Mouse (Mus musculus) retina, adult 2 months (tissue): ENCODE data around the gene Abca7.
A peak's percentile ranks its signal among the peaks of the same experiment; 100 is the strongest.
"Not testable (repeated sequence)": the region's sequence is repeated elsewhere in the genome, so short reads cannot be mapped to it uniquely, and the experiment has no call there.

ENCODE experiments used
- DNase-seq: peaks from one replicate; pipeline ENCODE4 v3.0.0-alpha.2; 2012; ENCODE audit warnings: low read depth, low spot score

Gene Abca7

DNA sequence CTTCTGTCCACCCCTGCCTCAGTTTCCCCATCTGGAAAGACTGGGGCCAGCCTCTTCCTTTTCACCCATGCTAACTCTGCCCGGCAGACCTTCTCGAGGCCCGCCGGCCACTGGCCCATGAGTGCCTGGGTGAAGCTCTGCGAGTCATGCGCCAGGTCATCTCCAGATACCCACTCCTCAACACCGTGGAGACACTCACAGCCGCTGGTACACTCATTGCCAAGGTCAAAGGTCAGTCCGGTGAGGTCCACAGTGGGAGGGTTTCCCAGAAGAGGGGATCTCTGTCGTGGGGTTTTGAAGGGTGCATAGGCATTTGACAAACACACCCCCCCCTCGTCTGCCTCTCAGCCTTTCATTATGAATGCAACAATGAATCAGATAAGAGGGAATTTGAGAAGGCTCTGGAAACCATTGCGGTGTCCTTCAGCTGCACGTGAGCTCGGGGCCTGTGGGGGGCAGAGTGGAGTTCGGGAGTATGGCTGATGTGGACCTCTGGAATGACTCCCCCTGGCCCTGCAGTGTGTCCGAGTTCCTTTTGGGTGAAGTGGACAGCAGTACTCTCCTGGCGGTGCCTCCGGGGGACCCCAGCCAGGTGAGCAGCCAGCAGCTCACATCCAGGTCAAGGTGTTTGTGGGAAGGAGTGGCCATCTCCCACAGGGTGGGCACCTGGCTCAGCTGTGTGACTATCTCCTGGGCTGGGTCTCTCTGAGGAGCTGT is 24.5 kb downstream of the Abca7 start:
- no peak for DNase-seq

DNA sequence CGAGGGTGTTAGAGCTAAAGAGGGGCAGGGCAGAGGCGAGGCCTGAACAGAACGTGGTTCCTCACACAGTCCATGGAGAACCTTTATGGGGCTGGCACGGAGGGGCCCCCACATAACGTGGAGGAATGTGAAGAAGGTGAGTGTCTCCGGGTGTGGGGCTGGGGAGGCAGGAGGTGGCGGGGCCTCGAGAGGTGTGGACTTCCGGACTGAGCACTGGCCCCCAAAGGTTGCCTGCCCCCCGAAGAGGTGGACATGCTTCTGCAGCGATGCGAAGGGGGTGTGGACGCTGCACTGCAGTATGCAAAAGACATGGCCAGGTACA is 25.0 kb downstream of the Abca7 start:
- no peak for DNase-seq

DNA sequence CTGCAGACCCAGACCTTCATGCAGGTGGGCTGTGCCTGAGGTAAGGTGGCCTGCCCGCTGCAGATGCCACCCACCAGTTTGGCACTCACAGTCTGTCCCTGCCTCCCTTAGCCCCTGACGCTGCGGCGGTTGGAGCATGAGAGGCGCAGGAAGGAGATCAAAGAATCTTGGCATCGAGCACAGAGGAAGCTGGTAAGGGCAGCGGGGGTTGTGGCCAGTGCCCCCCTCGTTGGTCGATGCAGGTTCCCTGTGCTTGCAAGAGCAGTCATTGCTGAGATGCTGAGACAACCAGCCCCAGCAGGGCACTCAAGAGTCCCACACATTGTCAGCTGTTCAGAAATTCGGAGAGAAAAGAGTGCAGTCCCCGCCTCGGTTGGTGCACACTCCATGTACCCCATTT is 25.9 kb downstream of the Abca7 start:
- DNase-seq, result no peak

DNA sequence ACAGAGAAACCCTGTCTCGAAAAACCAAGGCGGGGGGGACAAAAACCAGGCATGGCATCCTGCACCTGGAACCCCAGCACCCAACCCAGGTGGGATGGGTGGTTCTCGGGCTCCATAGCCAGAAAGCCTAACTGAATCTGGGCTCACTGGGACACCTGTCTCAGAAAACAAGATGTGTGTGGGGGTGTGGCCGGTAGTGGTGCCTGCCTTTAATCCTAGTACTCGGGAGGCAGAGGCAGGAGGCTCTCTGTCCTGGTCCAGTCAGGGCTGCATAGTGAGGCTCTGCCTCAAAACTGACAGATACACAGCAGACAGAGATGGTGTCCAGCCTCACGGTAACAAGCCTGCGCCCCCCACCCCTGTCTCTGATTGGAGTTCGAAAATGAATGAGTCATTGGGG is 26.5 kb downstream of the Abca7 start:
- DNase-seq, result no peak

DNA sequence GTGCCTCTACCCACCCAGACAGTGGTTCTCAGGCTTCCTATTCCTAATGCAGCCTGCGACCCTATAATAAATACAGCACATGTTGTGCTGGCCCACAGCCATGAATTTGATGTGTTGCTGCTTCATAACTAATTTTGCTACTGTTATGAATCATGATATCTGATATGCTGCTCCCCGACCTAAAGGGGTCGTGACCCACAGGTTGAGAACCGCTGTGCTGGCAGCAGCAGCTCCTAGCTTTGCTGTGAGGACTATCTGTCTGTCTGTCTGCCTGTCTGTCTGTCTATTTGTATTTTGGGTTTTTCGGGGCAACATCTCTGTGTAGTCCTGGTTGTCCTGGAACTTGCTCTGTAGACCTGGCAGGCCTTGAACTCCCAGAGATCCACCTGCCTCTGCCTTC is 27.5 kb downstream of the Abca7 start:
- DNase-seq, result no peak

DNA sequence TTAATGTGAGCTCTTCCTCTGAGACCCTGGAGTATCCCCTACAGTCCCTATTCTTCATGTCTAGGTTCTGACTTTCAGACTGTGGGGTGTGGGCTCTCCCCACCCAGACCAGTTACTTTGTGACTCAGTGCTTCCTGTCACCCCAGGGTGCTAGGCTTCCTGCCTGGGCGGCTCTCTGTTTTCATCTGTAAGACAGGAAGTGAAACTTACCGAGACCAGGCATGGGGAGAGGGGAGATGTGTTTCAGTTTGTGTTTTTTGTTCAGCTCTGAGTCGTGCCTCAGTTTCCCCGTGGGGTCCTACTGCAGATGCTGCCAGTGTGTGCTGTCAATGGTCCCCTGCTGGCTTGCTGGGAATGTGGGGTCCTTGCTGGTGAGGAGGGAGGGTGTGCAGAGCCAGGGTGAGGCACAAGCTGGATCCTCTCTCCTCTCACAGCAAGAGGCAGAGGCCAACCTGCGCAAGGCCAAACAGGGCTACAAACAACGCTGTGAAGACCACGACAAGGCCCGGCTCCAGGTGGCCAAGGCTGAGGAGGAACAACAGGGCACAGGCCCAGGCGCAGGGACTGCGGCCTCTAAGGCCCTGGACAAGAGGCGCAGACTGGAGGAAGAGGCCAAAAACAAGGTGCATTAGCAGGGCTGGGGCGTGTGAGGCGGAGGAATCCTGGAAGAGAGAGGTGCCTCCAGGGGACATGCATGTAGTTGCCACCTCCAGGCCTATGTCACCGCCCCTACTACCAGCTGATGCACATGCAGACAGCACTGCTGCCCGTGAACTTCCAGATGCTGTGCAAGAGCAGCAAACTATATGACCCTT is 28.1 kb downstream of the Abca7 start:
- DNase-seq, result no peak

DNA sequence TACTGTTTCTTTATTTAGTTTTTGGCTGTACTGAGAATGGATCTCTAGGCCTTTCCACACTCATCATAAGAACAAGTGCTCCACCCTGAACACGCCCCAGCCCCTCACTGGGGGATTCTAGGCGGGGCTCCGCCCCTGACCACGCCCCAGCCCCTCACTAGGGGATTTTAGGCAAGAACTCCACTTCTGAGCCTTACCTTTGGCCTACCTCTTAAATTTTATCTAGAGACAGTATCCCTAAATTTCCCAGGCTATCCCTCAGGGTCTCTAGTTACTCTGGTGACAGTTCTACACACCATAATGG is 28.7 kb downstream of the Abca7 start:
- no peak for DNase-seq

DNA sequence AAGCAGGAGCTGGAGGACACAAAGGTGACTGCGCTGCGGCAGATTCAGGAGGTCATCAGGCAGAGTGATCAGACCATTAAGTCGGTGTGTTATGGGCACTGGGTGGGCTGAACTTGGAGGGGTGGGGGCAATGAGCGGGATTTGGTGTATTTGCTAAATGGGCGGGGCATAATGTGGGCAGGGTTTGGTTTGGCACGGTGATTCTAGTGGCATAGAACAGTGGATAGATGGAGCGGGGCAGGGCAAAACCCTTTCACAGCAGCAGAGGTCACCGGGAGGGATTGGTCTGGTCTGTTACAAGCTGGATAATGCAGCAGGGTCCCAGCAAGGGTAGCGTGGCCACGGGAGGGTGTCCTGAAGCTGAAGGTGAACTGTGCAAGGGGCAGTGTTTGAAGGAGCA is 29.2 kb downstream of the Abca7 start:
- no peak for DNase-seq

DNA sequence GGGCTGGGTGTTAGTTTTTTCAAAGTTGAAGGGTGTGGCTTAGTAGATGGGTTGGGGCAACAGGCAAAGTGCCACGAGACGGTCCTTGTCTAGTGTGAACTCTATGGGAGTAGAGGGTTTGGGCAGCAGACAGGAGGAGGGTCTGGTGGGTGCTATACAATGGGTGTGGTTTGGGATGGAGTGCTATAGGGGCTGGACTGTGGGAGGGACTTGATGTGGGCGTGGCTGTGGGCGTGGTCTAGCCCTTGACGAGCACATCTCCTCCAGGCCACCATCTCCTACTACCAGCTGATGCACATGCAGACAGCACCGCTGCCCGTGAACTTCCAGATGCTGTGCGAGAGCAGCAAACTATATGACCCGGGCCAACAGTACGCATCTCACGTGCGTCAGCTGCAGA is 29.6 kb downstream of the Abca7 start:
- DNase-seq, result no peak

DNA sequence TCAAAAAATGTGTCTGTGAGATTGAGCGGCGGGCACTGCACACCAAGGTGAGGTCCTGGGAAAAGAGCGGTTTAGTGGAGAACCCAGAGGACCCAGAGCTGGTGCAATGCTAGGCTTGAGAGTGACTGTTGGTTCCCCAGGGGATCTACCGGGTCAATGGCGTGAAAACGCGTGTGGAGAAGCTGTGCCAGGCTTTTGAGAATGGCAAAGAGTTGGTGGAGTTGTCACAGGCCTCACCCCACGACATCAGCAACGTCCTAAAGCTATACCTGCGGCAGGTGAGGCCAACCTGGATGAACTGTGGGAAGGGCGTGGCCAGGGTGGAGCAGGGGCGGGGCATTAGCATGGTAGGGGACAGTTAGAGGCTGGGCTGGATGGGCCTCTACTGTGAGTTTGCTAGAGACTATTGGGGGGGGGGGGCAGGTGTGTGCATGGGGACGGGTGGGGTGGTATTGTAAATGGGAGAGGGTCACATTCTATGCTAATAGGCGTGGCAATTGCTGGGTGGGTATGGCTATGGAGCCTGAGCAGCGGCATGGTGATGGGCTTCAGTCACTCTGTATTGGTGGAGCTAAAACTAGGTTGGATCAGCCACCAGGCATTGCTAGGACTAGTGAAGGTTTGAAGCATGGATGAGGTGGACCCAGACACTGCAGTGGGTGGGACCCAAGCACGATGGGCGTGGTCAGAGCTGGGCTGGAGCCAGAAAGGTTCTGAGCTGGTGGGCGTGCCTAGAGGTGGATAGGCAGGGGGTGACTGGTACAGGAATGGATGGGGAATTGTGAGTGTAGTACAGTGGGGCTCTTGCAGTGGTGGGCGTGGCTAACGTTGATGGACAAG is 31.6 kb downstream of the Abca7 start:
- no peak for DNase-seq

DNA sequence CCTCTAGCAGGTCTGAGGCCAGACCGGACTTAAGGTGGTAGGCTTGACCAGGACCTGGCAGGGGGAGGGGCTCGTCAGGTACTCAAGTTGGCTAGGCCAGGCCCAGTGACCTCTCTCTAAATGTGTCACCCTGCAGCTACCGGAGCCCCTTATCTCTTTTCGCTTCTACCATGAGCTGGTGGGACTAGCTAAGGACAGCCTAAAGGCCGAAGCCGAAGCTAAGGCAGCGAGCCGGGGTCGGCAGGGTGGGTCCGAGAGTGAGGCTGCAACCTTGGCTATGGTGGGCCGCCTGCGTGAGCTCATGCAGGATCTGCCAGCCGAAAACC is 32.2 kb downstream of the Abca7 start:
- DNase-seq, result no peak

DNA sequence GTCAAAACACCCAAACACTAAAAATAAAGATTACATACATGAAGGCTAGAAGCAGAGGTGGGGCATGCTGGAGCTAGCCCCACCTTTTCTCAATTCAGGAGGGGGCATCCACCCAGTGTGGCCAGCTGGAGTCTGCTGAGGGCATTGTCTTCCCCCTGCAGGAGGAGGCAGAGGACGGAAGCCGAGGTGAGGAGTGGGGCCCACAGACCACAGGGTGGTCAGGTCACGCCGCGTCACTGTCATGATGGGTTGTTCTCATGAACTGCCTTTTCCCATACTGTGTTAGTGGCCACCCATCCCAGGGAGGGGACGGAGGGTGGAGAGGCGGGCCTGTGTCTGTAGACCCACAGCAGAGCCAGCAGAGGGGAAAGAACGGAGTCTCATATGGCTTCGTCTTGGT is 33.9 kb downstream of the Abca7 start:
- DNase-seq, result no peak

DNA sequence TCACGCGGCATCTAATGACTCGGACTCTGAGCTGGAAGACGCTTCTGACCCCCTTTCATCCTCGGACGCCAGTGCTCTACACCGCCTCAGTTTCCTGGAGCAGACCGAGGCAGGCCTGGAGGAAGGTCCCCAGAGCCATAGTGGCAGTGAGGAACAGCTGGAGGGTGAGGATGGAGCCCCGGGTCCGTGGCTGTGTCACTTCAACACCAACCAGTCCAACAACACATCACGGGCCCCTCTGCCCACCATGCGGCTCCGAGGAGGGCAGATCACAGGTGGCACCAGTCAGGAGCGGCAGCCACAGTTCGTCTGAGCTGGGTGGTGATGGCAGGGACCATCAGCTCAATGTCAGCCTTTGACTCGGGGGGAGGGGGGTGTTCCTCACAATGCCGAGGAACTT is 34.4 kb downstream of the Abca7 start:
- no peak for DNase-seq

DNA sequence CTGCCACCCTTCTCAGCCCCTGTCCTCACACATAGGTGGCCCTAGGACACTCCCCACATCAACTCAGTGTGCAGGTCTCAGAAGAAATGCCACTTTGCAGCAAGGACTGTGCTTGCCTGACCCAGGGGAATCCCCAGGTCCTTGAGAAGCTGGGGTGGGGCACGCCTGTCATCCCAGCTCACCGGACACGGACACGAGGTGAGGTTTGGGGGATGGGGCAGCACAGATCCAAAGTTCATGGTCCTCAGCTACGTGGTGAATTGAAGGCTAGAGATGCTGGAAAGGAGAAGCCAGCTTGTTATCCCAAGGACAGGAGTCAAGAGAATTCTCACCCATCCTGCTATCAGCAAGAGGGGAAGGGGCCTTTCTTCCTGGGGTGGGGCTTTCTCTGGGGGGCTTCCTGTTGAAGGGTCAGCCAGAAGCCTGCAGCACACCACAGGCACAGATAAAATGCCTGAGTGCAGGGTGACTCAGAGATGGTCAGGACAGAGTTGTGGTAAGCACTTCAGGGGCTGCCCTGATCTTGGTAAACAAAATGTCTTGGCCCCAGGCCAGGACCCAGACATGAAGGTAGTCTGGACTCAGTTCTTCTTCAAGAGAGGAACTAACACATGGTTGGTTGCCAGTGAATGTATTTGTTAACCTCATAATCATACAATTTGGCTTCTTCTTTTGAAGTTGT is 36.6 kb downstream of the Abca7 start:
- DNase-seq, result no peak

DNA sequence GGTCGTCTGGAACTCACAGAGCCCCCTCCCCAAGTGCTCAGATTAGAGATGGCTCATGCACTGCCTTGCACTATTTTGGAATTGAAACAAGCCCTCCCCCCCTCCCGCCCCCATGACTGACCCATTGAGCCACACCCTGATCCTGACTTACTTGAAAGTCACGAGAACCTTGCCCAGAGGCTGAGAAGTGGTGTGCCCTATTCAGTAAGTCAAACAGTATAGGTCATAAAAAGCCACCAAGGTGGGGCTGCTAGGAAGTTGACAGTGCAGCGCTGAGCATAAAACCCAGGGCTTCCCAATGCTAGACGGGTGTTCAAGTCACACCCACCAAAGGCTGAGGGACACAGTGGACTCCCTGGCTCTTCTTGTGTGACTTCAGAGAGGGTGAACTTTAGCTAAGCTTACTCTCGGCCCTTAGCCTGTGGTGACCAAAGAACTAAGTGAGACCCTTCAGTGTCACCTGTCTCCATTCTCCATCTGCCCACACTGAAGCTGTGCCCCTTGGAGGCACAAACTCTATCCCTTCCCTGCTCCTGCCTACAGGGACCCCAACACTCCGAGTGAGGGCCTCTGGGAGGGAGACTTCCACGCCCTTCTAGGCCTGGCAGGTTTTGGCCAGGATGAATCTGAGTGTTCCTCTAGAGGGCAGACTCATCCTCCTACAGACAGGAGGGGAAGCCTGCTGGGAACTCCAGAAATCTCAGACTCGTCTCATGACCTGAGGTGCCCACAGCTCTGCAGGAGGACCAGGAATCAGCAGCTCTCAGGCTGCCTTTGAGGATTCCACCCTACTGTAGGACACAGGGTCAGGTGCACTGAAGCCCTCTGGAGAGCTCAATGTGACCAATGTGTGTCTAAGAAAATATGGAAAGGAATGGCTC is 37.5 kb downstream of the Abca7 start:
- DNase-seq, result no peak

DNA sequence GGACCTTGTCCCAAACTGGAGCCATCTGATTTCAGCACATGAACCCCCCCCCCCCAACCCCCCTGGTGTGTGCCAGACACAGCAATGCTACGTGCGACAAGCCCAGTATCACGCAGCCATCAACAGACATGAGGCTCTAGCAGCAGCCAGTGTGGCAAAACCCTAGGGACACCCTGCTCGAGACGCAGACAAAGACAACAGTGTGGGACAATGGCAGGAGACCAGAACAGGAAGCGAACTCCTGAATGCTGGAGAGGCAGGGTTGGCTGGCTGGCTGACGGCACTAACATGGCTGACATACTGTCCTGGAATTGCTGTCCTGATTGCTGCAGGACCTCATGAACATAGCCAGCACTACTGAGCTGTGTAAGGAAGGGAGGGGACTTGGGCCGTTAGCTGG is 38.9 kb downstream of the Abca7 start:
- no peak for DNase-seq

DNA sequence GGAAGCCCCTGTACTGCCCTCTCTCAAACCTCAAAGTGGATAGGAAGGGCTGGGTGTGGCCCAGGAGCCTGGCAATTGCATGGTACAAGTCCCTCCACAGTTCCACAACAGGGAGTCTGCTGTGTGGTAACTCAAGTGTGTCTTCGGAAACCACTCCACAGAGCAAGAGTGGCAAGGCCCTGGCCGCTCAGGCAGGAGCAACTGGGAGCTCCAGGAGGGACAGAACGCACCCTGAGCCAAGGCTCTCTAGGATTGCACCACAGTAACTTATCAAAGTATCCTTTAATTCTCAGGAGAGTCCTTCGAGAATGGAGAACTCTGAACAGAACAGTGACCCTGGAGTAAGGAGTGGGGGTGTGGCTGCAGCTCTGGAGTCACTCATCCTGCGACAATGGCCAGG is 39.4 kb downstream of the Abca7 start:
- no peak for DNase-seq

DNA sequence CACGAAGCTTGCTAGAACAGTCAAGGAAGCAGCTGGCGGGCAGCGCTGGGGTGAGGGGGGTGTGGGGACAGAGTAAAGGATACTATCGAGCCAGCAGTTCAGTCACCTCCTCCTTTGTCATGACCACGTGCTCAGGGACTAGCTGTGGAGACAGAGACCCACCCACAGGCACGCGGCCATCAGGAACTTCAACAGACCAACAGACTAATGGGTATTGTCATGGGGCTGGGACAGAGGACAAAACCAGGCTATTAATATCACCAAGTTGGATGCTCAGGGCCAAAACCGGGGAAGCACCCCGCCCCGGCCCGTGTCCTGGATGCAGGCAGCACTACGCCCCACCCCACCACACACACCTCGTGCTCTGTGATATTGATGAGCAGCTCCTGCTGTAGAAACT is 40.5 kb downstream of the Abca7 start:
- no peak for DNase-seq

DNA sequence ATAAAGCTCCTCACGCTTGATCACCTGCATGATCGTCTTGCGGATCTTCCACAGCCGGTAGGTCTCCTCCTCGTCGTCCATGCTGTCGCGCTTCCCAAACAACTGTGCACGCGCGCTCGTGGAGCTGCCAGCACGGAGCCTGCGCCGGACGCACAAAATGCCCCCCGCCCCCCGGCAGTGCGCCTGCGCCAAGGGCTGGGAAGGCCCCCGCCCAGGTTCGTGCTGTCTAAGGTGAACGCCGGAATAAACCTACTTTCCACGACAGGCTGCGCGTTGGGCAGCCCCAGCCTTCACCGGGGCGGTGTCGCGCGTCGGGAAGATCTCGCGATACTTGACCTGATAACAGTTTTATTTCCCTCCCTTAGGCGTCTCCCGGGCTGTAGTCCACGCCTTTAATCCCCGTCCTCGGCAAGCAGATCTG is 43.3 kb downstream of the Abca7 start, which contains the start of gene Polr2e:
Gene Polr2e (minus strand): TSS at position 237 of the 421 bp plus-strand sequence.
- peak; percentile 98 for DNase-seq

DNA sequence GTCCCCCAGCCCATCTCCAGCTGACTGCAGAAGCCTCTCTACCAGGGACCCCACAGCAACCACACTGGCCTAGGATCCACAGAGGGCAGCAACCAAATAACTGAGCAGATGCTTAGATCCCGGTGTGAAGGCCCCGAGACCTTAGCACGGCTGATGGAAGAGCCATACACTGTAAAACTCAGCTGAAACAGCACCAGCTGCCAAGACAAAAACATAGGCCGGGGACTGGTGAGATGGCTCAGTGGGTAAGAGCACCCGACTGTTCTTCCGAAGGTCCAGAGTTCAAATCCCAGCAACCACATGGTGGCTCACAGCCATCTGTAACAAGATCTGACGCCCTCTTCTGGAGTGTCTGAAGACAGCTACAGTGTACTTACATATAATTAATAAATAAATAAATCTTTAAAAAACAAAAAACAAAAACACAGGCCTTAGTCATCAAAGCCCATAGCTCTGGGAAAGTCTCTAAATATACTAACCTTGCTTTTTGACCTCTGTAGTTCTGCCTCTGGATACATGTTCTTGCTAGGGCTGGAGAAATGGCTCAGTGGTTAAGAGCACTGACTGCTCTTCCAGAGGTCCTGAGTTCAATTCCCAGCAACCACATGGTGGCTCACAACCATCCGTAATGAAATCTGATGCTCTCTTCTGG is 45.2 kb downstream of the Abca7 start:
- not testable (repeated sequence) for DNase-seq

DNA sequence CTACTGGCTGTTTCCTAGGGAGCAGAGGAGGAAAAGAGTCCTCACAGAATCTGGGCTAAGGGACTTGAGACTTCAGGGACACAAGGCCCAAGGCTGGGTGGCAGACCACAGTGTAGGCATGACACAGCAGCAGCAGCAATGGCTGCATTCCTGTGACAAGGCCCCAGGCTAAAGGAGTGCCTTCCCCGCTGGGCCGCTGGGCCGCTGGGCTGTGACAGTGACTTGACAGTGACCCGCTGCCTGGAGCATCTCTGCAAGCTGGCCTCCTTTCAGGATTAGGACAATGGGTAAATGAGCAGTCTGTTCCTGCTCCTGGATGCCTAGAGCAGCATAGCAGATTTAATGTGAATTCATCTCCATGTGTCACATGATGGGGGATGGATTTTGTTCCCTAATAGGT is 47.8 kb downstream of the Abca7 start:
- no peak for DNase-seq
